Mouse (Mus musculus) urinary bladder, postnatal 14 days (tissue): ENCODE data around the gene Emid1.

ENCODE experiments used
- DNase-seq: peaks from one replicate; pipeline ENCODE4 v3.0.0; 2021; ENCODE audit warnings: low spot score

Gene Emid1

GRCm38 (mm10) chr11:5062860-5063505 lies 89.1 kb downstream of the Emid1 start:
- no peak for DNase-seq

GRCm38 (mm10) chr11:5062326-5062725 lies 89.7 kb downstream of the Emid1 start:
- no peak for DNase-seq

- DNase-seq: peak; percentile 97
Measured at GRCm38 (mm10) chr11:5061413-5062139, 90.5 kb downstream of the Emid1 start.

GRCm38 (mm10) chr11:5060756-5061412 lies 91.2 kb downstream of the Emid1 start:
- DNase-seq: no peak

GRCm38 (mm10) chr11:5059704-5060156 lies 92.3 kb downstream of the Emid1 start:
- no peak for DNase-seq

- no peak for DNase-seq
Measured at GRCm38 (mm10) chr11:5059230-5059629, 92.8 kb downstream of the Emid1 start.

- no peak for DNase-seq
Measured at GRCm38 (mm10) chr11:5058783-5059182, 93.3 kb downstream of the Emid1 start.

GRCm38 (mm10) chr11:5057856-5058641 lies 94.0 kb downstream of the Emid1 start, which contains the start of gene Rasl10a:
Gene Rasl10a, plus strand, starts transcription at chr11:5058128.
- peak; percentile 39 for DNase-seq

GRCm38 (mm10) chr11:5057541-5057855 lies 94.6 kb downstream of the Emid1 start:
- no peak for DNase-seq

- DNase-seq: no peak
Measured at GRCm38 (mm10) chr11:5057064-5057463, 95.0 kb downstream of the Emid1 start.
